Mouse (Mus musculus): ENCODE measurements around the gene Gm156. TPM values are rescaled to one million over a fixed set of nuclear protein-coding genes. Genes with fewer than 3 reads are reported as not detected.
"Not testable (repeated sequence)": the region's sequence is repeated elsewhere in the genome, so short reads cannot be mapped to it uniquely, and the experiment has no call there.

The Gm156 gene
- total RNA-seq (2021) (not detected), polyA plus RNA-seq (2012; rRNA removed) (not detected in 2 replicates)
- long read RNA-seq, result 0 reads

GRCm38 (mm10) chr6:129784170-129784569 lies at the start of gene Gm156:
Gm156 (minus strand) TSS chr6:129784270.
- not testable (repeated sequence) for DNase-seq

- DNase-seq, result no peak
Observed at GRCm38 (mm10) chr6:129825559-129825958, 41.5 kb upstream of the Gm156 start.

GRCm38 (mm10) chr6:129824004-129824403 lies 39.9 kb upstream of the Gm156 start:
- no peak for DNase-seq

GRCm38 (mm10) chr6:129817731-129818130 lies 33.7 kb upstream of the Gm156 start:
- DNase-seq, result no peak

GRCm38 (mm10) chr6:129747654-129748032 lies 36.4 kb downstream of the Gm156 start:
- no peak for DNase-seq

GRCm38 (mm10) chr6:129747016-129747653 lies 36.9 kb downstream of the Gm156 start:
- DNase-seq, result no peak

- DNase-seq, result no peak
Observed at GRCm38 (mm10) chr6:129746151-129746550, 37.9 kb downstream of the Gm156 start.

- no peak for DNase-seq
Observed at GRCm38 (mm10) chr6:129740069-129740721, 43.9 kb downstream of the Gm156 start, which contains the start of gene Klri2. Klri2 (minus strand) TSS chr6:129740484.

GRCm38 (mm10) chr6:129736414-129736813 lies 47.7 kb downstream of the Gm156 start:
- no peak for DNase-seq

GRCm38 (mm10) chr6:129727237-129727636 lies 56.8 kb downstream of the Gm156 start:
- DNase-seq, result no peak

- DNase-seq, result no peak
Observed at GRCm38 (mm10) chr6:129721390-129721789, 62.7 kb downstream of the Gm156 start.

- DNase-seq, result no peak
Observed at GRCm38 (mm10) chr6:129720487-129720886, 63.6 kb downstream of the Gm156 start.

- no peak for DNase-seq
Observed at GRCm38 (mm10) chr6:129717032-129717431, 67.0 kb downstream of the Gm156 start, which contains the start of gene Klri1. Klri1 (minus strand) TSS chr6:129717132.

Other genes starting within 250 kb of the Gm156 start
- under 1 TPM; 0.24 to 0.26 TPM for gene Klre1, start 206.4 kb downstream of the Gm156 start, total RNA-seq (2021)
- gene Klre1, start 206.4 kb downstream of the Gm156 start, polyA plus RNA-seq (2012; rRNA removed), result 0.07 TPM in 1 of 2 replicates, not detected in the other
- gene Klrd1, start 192.5 kb downstream of the Gm156 start, total RNA-seq (2021), result under 1 TPM in 1 of 2 experiments, not detected in 1; 0.79 TPM
- 0.11 TPM in 1 of 2 replicates, not detected in the other for gene Klrd1, start 192.5 kb downstream of the Gm156 start, polyA plus RNA-seq (2012; rRNA removed)
- under 1 TPM; 0.20 to 0.79 TPM for gene Klrk1, start 160.4 kb downstream of the Gm156 start, total RNA-seq (2021)
- not detected in 2 replicates for gene Klrk1, start 160.4 kb downstream of the Gm156 start, polyA plus RNA-seq (2012; rRNA removed)
- not detected for gene Klrc3, start 140.9 kb downstream of the Gm156 start, total RNA-seq (2021)
- gene Klrc3, start 140.9 kb downstream of the Gm156 start, polyA plus RNA-seq (2012; rRNA removed), result not detected in 2 replicates
- gene Klrc2, start 123.6 kb downstream of the Gm156 start, total RNA-seq (2021), result under 1 TPM in 1 of 2 experiments, not detected in 1; 0.17 TPM
- gene Klrc2, start 123.6 kb downstream of the Gm156 start, polyA plus RNA-seq (2012; rRNA removed), result 0.17 TPM in 1 of 2 replicates, not detected in the other
- not detected for gene Klrc1, start 105.3 kb downstream of the Gm156 start, total RNA-seq (2021)
- gene Klrc1, start 105.3 kb downstream of the Gm156 start, polyA plus RNA-seq (2012; rRNA removed), result 0.25 TPM in 1 of 2 replicates, not detected in the other
- gene Klri1, start 67.1 kb downstream of the Gm156 start, total RNA-seq (2021), result not detected
- gene Klri1, start 67.1 kb downstream of the Gm156 start, polyA plus RNA-seq (2012; rRNA removed), result not detected in 2 replicates
- under 1 TPM in 1 of 2 experiments, not detected in 1; 0.14 TPM for gene Klri2, start 43.8 kb downstream of the Gm156 start, total RNA-seq (2021)
- not detected in 2 replicates for gene Klri2, start 43.8 kb downstream of the Gm156 start, polyA plus RNA-seq (2012; rRNA removed)
- gene Gm17631, start 78.4 kb upstream of the Gm156 start, total RNA-seq (2021), result not detected
- not detected in 2 replicates for gene Gm17631, start 78.4 kb upstream of the Gm156 start, polyA plus RNA-seq (2012; rRNA removed)
- gene Klra17, start 92.4 kb upstream of the Gm156 start, total RNA-seq (2021), result not detected
- 0.11 TPM in 1 of 2 replicates, not detected in the other for gene Klra17, start 92.4 kb upstream of the Gm156 start, polyA plus RNA-seq (2012; rRNA removed)
- not detected for gene Klra5, start 133.4 kb upstream of the Gm156 start, total RNA-seq (2021)
- not detected in 2 replicates for gene Klra5, start 133.4 kb upstream of the Gm156 start, polyA plus RNA-seq (2012; rRNA removed)
- gene Klra6, start 242.7 kb upstream of the Gm156 start, total RNA-seq (2021), result under 1 TPM in 1 of 2 experiments, not detected in 1; 0.28 TPM
- not detected in 2 replicates for gene Klra6, start 242.7 kb upstream of the Gm156 start, polyA plus RNA-seq (2012; rRNA removed)